Mouse (Mus musculus) kidney, adult 2 months (tissue): ENCODE data around the gene Lgals3bp.

Source experiments
- CTCF ChIP-seq: fragments of 200-500 bp; conservative IDR thresholded peaks from 2 replicates; pipeline ENCODE4 v1.5.1; 2011; ENCODE audit warnings: low read depth, mild to moderate bottlenecking, control low read depth, low read length, moderate library complexity, mixed read lengths; ENCODE audit not compliant: insufficient read depth, insufficient read length
- POLR2A ChIP-seq: fragments of 200-500 bp; IDR thresholded peaks from one replicate; pipeline ENCODE4 v1.6.1; 2011; ENCODE audit warnings: low read depth, low read length, control low read depth

- TF ChIP-seq POLR2A (no peak), CTCF (no peak)
Observed at GRCm38 (mm10) chr11:118348877-118349276, 53.0 kb downstream of the Lgals3bp start.
